Mouse (Mus musculus) spleen, postnatal 0 days (tissue): ENCODE data around the gene Piezo1. TPM values are rescaled to one million over a fixed set of nuclear protein-coding genes. Genes with fewer than 3 reads are reported as not detected.

Experiments used
- polyA plus RNA-seq: library from polyadenylated mRNA; unstranded; fragments of >200 nt; fragmentation: Nextera tagmentation; extraction: Ambion mirVana; gene quantifications from 2 replicates; pipeline ENCODE4 v1.2.1, GENCODE M21; 2015

Gene Piezo1
- 18.7 and 19.2 TPM in 2 replicates for polyA plus RNA-seq

DNA sequence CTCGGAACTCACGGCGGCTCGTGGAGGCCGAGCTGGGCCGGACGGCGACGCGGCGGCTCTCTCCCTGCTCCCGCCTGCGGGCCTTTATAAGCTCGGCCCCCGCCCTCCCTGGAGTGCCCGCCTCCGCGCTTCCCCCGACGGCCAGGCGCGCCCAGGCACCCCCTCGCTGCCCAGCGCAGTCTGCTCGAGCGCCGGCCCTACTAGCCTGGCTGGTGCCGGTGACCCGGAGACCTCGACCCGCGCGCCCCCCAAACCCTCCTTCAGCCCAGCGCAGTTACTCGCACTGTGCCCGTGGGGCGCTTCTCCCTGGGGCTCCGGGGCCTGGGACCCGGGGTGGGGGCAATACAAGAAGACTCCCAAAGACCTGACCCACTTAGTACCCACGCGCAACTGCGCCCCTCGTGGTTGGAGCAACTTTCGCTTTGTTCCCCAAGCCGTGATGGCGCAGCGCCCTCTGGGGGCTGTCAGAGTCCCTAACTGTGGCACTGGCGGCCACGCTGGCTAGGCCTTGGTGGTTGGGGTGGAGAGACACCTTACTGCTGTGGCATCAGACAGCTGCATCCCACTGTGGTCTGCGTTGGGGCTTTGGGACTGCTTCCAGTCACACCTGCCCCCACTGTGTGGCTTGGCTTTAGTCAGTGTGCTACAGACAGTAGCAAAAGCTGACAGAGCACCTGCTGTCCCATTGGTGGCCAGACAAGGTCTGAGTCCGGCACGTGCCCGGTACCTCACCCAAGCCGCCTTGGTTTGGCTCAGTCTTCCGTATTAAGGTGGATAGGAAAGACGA, at the start of gene Piezo1:
Gene Piezo1 (minus strand): TSS at position 65 of the 787 bp plus-strand sequence.

DNA sequence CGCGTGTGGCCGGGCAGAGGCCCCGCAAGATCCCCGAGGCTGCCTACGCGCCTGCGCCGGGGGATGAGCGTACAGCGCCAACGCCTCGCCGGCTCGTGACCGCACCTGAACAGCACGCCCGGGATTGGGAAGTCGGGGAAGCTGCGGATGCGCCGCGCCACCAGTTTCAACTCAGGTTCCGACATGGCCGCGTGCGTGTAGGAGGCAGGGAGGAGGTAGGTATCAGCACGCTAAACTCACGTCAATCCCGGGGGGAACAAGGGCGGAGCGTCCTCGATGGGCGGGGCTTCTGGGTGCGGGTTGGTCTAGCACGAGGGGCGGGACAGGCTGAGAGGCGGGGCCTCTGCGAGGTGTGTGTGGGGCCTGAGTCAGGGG, 25.5 kb upstream of the Piezo1 start, which contains the start of gene Aprt:
Gene Aprt (minus strand): TSS at position 262 of the 375 bp plus-strand sequence.

DNA sequence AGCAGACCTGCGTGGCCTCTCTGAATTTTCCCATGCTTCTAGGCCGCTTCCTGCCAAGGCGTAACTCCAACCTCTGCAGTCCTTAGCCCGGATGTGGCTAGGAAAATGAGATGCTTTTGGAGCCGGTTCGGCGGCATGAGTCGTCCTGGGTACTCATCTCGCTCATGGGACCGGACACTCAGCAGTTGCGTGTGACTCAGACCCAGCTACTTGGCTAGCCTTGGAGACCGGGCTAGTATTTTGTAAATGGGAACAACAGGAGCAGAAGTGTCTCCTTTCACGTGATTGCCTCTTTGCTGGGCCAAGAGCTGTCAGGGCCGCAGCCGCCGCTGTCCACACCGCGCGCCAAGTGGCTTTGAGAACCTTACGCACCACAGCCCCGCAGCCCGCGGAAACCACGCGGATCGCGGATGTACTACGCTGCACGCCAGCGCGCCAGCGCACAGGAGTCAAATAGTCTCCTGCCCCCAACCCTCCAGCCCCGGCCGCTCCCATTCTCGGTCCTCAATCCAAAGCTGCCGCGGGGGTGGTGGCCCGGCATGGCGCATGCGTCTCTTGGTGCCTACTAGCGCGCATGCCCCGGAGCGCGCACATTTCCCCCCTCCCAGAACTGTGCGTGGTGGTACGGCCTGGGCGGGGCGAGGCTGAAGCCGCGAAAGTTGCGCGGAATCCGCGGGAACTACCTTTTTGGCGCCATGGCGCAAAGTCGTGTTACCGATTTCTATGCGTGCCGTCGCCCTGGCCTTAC, 16.4 kb upstream of the Piezo1 start, which contains the start of gene Cdt1:
Gene Cdt1 (plus strand): TSS at position 655 of the 748 bp plus-strand sequence.

GRCm38 (mm10) chr8:122475580-122476320, 75.4 kb downstream of the Piezo1 start, which contains the start of the genes Rnf166 and Ctu2:
Gene Rnf166, minus strand, starts transcription at chr8:122476064.
Gene Ctu2, plus strand, starts transcription at chr8:122476143.

GRCm38 (mm10) chr8:122460524-122461472, 90.3 kb downstream of the Piezo1 start, which contains the start of gene Snai3:
Gene Snai3, minus strand, starts transcription at chr8:122460733.

GRCm38 (mm10) chr8:122443262-122444006, 107.7 kb downstream of the Piezo1 start, which contains the start of gene Mvd:
Gene Mvd, minus strand, starts transcription at chr8:122443422.

DNA sequence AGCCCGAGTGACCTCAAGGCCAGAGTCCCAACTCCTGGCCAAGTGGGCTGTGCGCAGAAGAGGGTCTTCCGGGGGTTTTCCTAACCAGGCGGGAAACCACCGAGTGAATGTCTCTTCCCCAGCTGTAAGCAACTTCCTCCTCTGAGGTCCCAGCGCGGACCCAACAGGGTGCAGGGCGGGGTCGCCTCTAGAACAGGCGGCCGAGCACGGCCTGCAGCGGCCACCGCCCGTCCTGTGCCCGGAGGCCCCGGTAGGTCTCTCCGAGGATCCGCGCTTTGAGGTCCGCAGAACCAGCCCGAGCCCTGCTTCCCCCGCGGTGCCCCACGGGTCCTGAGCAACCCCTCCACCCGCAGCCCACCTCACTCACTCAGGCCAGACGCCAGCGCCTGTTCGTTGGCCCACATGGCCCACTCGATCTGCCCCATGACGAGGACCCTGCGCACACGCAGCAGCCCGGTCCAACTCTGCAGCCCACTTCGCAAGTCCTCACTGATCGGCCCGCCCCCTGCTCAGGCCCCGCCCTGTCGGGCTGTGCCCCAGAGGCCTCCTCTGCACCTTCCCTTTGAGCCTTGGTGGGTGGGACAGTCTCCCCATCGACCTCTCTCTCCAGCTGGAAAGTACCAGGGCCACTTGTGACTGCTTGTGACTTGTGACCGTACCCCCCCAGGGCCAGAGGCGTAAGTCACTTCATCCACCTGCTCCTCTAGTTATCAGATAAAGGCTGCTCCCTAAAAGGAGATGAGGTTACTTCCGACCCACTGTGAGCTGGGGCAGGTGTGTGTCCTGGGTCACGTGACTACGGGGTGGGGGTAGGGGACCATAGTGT, 118.5 kb downstream of the Piezo1 start, which contains the start of gene Cyba:
Gene Cyba (minus strand): TSS at position 488 of the 826 bp plus-strand sequence.

Other genes starting within 250 kb of the Piezo1 start
- not detected in 2 replicates for gene Trhr2, start 190.6 kb downstream of the Piezo1 start, polyA plus RNA-seq
- gene Zc3h18, start 174.7 kb downstream of the Piezo1 start, polyA plus RNA-seq = 23.8 and 23.9 TPM in 2 replicates
- not detected in 2 replicates for gene Il17c, start 129.3 kb downstream of the Piezo1 start, polyA plus RNA-seq
- 305 and 420 TPM in 2 replicates for gene Cyba, start 118.4 kb downstream of the Piezo1 start, polyA plus RNA-seq
- 4.5 and 5.4 TPM in 2 replicates for gene Mvd, start 107.9 kb downstream of the Piezo1 start, polyA plus RNA-seq
- 0.18 and 0.22 TPM in 2 replicates for gene Snai3, start 90.6 kb downstream of the Piezo1 start, polyA plus RNA-seq
- 26.7 and 35.5 TPM in 2 replicates for gene Rnf166, start 75.3 kb downstream of the Piezo1 start, polyA plus RNA-seq
- 20.0 and 26.5 TPM in 2 replicates for gene Ctu2, start 75.2 kb downstream of the Piezo1 start, polyA plus RNA-seq
- 60.0 and 74.7 TPM in 2 replicates for gene Cdt1, start 16.7 kb upstream of the Piezo1 start, polyA plus RNA-seq
- gene Aprt, start 25.6 kb upstream of the Piezo1 start, polyA plus RNA-seq = 244 and 262 TPM in 2 replicates
- gene Galns, start 60.1 kb upstream of the Piezo1 start, polyA plus RNA-seq = 7.5 and 10.0 TPM in 2 replicates
- gene Trappc2l, start 60.3 kb upstream of the Piezo1 start, polyA plus RNA-seq = 30.1 and 37.3 TPM in 2 replicates
- gene Pabpn1l, start 71.4 kb upstream of the Piezo1 start, polyA plus RNA-seq = not detected in 2 replicates
- gene Cbfa2t3, start 147.8 kb upstream of the Piezo1 start, polyA plus RNA-seq = 7.4 and 8.1 TPM in 2 replicates
- gene Acsf3, start 224.2 kb upstream of the Piezo1 start, polyA plus RNA-seq = 7.0 and 7.6 TPM in 2 replicates